Mouse (Mus musculus): Measurements from ENCODE around the gene Agpat4. TPM values are rescaled to one million over a fixed set of nuclear protein-coding genes. Genes with fewer than 3 reads are reported as not detected.

Gene Agpat4
- total RNA-seq (2021), result 1 to 10 TPM; 2.0 to 3.0 TPM
- long read RNA-seq, experiment 1, partial matches to known transcripts, result 0 of 3 reads
- long read RNA-seq, experiment 1, other reads (novel, unspliced or antisense), result 0 of 3 reads
- long read RNA-seq, experiment 2, partial matches to known transcripts, result 0 of 2 reads
- long read RNA-seq, experiment 2, other reads (novel, unspliced or antisense), result 0 of 2 reads

DNA sequence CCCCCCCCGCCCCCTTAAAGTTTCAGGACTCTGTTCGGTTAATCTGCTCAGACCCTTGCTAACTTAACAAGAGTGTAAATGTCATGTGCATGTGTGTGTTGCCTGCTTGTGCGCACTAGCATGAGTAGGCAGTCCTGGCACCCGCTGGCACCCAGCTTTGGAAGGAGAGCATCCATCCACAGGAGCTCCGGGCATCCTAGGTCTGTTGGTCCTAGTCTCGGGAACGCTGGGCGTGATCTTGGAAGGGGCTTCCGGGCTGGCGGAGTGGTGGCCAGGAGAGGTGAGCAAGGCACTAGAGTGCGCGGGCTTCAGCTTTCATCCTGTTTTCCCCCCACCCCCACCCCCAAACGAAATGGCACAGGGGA, at the start of gene Agpat4:
Gene Agpat4 (plus strand): TSS at position 144 of the 365 bp plus-strand sequence.
- peak within 1 kb of the TSS; percentile 87 for H3K27ac ChIP-seq
- intact Hi-C loops (cut with DNase I), result no loop called here
- peak within 1 kb of the TSS; percentile 75 for H3K4me3 ChIP-seq
- DNase-seq, result peak; percentile 57
- no peak for TF ChIP-seq CTCF (IDR thresholded peaks at IDR 0.05)

DNA sequence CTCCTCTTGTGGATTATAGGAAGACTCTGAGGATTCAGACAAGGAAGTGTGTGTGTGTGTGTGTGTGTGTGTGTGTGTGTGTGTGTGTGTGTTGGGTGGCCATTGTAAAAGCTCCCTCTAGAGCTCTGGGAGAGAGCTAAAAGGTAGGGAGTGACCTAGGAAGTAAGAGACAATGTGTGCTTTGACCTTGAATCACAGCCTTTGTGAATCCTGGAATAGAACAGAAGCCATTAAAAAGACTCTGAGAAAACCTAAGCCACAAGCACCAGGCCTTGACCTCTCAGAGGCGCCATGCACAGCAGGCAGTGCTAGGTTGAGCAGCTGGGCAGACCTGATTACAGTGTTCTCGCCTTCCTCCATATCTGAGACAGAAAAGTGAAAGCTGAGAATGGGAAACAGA, 41.7 kb upstream of the Agpat4 start:
- H3K27ac ChIP-seq, result no peak overlapping the region
- no peak overlapping the region for H3K4me3 ChIP-seq
- TF ChIP-seq CTCF (IDR thresholded peaks at IDR 0.05), result no peak
- DNase-seq, result no peak
- intact Hi-C loops (cut with DNase I), result no loop called here

DNA sequence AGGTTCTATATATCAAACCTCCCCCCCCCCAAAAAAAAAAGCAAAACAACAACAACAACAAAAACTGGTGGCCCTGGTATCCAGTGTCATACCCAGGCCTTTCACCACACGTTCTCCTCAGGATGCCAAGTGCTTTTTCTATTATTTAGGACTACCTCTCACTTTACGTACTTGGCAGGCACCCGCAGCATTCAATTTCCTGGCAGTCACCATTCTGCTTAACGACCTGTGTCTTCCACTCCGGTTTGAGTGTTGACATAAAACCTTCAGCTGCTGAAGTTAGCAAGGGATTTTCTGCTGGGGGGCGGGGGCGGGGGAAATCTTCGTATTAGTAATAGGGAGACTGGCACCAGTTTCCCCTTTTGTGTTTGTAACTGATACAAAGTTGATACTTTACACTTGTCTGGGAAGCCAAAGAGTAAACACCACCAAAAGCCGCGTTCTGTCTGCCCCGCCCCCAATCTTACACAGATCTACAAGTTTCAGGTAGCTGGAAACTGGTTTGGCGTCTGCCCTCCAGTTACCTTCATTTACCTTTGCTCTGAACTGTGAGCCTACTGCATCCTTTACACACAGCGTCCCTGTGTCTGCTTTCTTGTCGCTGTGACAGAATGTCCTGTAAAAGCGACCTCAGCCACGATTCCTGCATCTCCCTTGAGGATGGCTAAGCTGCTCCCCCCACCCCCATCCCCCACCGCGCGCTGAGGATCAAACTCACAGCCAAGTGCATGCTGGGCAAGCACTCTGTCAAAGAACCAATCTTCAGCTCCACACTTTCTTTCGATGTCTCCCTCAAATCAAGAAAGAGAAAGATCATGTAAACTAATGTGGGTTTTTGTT, 37.6 kb upstream of the Agpat4 start:
- no peak overlapping the region for H3K4me3 ChIP-seq
- no peak for DNase-seq
- TF ChIP-seq CTCF (IDR thresholded peaks at IDR 0.05), result no peak
- intact Hi-C loops (cut with DNase I), result no loop called here
- no peak overlapping the region for H3K27ac ChIP-seq

DNA sequence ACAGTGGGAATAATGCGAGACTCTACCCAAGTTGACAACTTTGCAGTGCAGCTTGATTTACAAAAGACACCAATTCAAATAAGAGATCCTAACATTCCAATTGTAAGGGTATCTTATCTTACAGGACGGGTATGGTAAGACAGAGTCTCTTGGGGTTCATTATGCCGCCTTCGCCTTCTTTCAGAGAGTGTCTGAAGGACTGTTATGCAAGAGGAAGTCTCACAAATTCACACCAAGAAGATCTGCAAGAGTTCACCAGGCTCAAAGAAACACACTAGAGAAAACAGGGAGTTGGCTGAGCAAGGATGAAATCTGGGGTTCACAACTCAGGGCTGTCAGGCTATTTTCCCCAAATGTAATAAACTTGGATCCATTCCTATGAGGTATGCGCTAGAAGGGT, 36.3 kb upstream of the Agpat4 start:
- no peak for DNase-seq
- intact Hi-C loops (cut with DNase I), result no loop called here
- H3K4me3 ChIP-seq, result no peak overlapping the region
- no peak for TF ChIP-seq CTCF (IDR thresholded peaks at IDR 0.05)
- no peak overlapping the region for H3K27ac ChIP-seq

DNA sequence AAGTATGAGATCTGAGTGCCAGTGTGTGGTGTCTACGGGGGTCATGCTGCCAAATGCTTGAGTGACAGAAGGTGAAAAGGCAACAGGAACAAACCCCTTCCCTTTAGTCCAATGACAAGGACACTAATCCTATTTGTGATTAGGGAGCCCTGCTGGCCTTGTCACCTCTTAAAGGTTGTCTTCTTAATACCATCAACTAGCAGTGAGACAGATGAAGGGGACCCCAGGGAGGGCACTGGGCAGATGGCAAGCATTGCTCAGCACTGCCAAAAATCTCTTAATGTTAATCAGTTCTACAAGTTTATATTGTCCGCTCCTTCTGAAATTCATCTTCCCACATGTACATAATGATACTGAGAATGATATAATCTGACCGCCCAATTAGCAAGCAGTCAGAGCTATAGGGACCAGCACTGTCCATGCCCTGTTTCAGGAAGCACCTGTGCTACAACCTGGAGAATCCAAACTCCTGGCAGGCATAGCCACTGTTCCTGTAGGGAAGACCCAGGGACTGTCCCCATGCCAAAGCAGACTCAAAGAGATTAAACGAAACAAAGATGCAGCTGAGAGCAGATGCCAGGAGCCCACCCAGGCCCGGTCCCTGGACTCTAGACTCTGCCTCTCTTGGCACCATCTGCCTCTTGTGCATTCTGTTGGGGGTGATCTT, 28.1 kb upstream of the Agpat4 start:
- intact Hi-C loops (cut with DNase I), result no loop called here
- no peak overlapping the region for H3K4me3 ChIP-seq
- H3K27ac ChIP-seq, result no peak overlapping the region
- TF ChIP-seq CTCF (IDR thresholded peaks at IDR 0.05), result no peak
- no peak for DNase-seq

DNA sequence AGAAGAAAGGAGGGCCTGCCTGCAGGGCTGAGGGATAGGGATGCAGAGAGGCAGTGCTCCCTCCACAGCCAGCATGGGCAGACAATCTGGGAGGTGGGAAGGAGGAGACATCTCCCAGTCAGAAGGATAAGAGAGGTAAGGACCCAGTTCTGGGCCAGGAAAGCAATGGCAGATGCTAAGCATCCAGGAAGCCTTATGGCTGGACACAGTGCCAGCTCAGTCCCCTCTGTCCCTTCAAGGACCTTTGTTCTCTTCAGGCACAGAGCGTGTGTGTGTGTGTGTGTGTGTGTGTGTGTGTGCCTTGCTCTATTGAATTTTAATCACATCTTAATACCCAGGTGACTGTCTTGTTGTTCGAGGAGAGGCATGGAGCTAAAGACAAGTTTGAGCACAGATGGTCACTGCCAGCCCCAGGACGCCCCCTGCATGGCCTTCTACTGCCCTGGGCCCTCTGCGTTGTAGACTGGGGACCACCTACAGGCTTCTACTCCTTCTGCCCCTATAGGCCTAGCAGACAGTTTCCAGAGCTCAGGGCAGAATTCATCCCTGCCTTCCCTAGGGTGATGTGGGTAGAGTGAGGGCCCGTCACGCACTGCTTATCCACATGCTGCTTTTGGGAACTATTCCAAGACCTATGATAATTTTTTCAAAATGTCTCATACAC, 25.5 kb upstream of the Agpat4 start:
- no peak for TF ChIP-seq CTCF (IDR thresholded peaks at IDR 0.05)
- no peak overlapping the region for H3K4me3 ChIP-seq
- H3K27ac ChIP-seq, result no peak overlapping the region
- intact Hi-C loops (cut with DNase I), result no loop called here
- no peak for DNase-seq

DNA sequence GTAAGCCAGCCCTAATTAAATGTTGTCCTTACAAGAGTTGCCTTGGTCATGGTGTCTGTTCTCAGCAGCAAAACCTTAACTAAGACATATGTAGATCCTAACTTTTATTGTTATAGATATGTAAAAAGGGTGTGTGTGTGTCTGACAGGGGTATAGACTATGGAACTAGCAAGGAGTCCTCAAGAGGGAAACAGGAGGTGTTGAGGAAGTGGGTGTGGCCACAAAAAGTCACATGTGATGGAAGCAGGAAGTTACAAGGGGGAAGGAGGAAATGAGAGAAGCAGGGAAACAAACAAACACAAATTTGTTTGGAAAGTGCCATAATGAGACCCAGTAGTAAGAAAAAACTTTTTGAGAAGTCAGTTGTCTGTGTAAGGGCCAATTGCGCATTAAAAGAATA, 24.5 kb upstream of the Agpat4 start:
- intact Hi-C loops (cut with DNase I), result no loop called here
- no peak for DNase-seq
- Histone ChIP-seq H3K4me3 (no peak overlapping the region), H3K27ac (no peak overlapping the region)
- TF ChIP-seq CTCF (IDR thresholded peaks at IDR 0.05), result no peak

DNA sequence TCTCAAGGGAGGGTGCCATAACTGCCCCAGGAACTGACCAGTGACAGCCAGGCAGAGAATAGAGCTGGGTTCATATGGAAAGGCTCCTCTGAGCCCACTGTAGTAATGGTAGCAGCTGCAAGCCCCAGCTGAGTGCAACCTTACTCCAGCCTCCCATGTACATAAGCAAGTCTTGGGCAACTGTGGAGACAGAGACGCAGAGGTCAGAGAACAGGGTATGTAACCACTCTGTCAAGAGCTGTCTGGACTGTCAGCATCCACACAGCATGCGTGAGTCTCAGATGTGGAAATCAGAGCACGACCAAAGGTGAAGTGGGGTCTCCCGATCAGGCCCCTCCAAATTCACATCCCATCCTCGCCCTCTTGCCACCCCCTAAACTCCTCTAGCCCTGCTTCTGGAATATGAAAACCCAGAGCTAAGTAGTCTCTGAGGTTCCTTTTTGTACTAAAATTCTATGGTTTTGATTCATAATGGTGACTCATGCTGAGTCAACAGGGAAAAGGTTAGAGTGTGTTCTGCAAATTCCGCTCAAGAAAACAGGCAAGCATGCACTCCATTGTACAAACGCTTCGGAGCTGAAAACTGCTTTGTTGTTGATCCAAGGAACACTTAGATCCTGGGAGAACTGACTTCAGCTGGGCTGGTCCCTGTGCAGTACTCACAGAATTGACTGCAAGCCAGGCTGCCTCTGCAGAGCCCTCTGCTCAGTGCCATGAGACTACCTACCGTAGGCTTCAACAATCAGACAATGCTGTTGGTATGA, 23.5 kb upstream of the Agpat4 start:
- peak; percentile 32 for DNase-seq
- TF ChIP-seq CTCF (IDR thresholded peaks at IDR 0.05), result no peak
- Histone ChIP-seq H3K27ac (no peak overlapping the region), H3K4me3 (no peak overlapping the region)
- intact Hi-C loops (cut with DNase I), result no loop called here

DNA sequence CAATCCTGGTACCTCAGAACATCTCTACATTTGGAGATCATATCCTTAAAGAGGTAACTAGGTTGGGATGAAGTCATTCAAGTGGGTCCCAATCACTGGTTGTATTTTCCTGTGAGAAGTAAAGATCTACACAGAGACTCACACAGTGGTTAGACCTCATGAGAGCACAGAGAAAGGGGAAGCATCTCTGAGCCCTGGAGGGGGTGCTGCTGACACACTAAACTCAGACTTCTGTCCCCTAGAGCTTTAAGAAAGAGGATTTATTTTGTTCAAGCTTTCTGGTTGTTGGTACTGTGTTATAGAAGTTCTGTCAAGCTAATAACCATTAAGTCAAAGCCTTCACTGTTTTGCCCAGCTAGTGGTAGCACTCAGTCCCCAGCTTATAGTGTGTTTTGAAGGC, 19.1 kb upstream of the Agpat4 start:
- H3K4me3 ChIP-seq, result no peak overlapping the region
- H3K27ac ChIP-seq, result no peak overlapping the region
- intact Hi-C loops (cut with DNase I), result no loop called here
- TF ChIP-seq CTCF (IDR thresholded peaks at IDR 0.05), result no peak
- no peak for DNase-seq

DNA sequence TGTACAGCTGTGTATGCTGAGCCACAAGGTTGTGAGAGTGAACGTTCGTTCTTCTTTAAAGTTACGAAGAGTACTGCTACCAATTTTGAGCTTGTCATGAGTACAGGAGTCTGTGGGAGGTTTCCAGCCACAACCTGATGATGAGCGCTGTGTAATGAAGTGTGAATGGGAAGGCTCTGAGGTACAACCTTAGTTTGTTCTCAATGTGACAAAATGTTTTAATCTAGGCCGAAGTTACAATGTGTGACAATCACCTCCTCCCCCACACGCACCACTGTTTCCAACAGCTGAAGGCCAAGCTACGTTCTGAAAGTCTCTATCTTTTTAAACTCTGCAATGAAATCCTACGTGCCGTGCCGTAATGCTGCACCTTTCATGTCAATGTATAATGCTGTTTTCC, 16.2 kb upstream of the Agpat4 start:
- no peak for TF ChIP-seq CTCF (IDR thresholded peaks at IDR 0.05)
- Histone ChIP-seq H3K27ac (no peak overlapping the region), H3K4me3 (no peak overlapping the region)
- no peak for DNase-seq
- intact Hi-C loops (cut with DNase I), result no loop called here

DNA sequence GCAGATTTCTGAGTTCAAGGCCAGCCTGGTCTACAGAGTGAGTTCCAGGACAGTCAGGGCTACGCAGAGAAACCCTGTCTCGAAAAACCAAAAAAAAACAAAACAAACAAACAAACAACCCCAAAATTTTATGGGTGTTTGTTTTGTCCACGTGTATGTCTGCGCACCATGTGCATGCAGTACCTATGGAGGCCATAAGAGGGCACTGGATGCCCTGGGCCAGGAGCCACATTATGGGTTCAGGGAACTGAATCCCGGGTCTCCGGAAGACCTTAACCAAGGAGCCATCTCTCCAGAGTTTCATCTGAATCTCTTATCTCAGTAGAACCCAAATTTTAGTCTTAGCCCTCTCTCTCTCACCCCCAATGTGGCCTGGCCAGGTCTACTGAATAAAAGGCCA, 14.7 kb upstream of the Agpat4 start:
- no peak for DNase-seq
- H3K4me3 ChIP-seq, result no peak overlapping the region
- no peak overlapping the region for H3K27ac ChIP-seq
- intact Hi-C loops (cut with DNase I), result no loop called here
- peak; percentile 51 for TF ChIP-seq CTCF (IDR thresholded peaks at IDR 0.05)

DNA sequence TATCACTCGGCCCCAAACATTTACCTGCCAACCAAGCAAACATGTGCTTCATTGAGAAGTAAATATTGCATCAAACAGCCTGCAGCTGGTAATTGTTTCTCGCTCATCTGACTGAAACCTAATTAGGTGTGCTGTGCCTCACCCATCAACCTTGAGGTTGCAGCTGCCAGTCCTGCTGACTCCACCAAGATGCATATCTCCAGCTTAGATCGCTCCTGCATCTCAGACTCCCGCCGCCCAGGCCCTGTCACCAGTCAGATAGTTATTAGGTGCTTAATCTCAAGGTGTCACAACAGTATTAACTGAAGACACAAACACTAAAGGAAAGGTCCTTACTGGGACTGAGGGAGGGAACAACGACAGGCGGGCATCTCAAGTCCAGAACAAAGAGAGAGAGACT, 14.3 kb upstream of the Agpat4 start:
- no peak for TF ChIP-seq CTCF (IDR thresholded peaks at IDR 0.05)
- no peak for DNase-seq
- Histone ChIP-seq H3K27ac (no peak overlapping the region), H3K4me3 (no peak overlapping the region)
- intact Hi-C loops (cut with DNase I), result no loop called here
